Mouse (Mus musculus): ENCODE measurements at regions not wholly inside any gene's neighbourhood (a gene's known extent, or its start where the extent isn't known, plus 50 kb on each side); places are given as distances from the start of the nearest gene placed in this dataset.

GRCm38 (mm10) chr6:16963958-16964357 is 65.7 kb upstream of the Tfec start:
- no peaks in the 10 kb centered on the region for H3K36me3 ChIP-seq (ENCODE audit: insufficient read depth, low read length)
- no peak overlapping the region for H3K4me3 ChIP-seq (replicated peaks; ENCODE audit: low read length)
- no peaks in the 10 kb centered on the region for H3K27me3 ChIP-seq (ENCODE audit: insufficient read depth, low read length)
- no peaks in the 10 kb centered on the region for H3K9me3 ChIP-seq (ENCODE audit: low read length)
- H3K4me1 ChIP-seq (replicated peaks; ENCODE audit: low read depth, low read length) = no peaks in the 10 kb centered on the region
- TF ChIP-seq CTCF (conservative IDR thresholded peaks at IDR 0.05; ENCODE audit: low read length) (no peak), NANOG (IDR thresholded peaks at IDR 0.05; ENCODE audit: borderline replicate concordance, low read length) (no peak), POU5F1 (IDR thresholded peaks at IDR 0.05; ENCODE audit: borderline replicate concordance, low read length) (no peak)

- Histone ChIP-seq H3K27me3 (ENCODE audit: insufficient read depth, low read length) (no peaks in the 10 kb centered on the region), H3K9me3 (ENCODE audit: low read length) (no peaks in the 10 kb centered on the region), H3K36me3 (ENCODE audit: insufficient read depth, low read length) (no peaks in the 10 kb centered on the region), H3K4me1 (replicated peaks; ENCODE audit: low read depth, low read length) (no peaks in the 10 kb centered on the region), H3K4me3 (replicated peaks; ENCODE audit: low read length) (no peak overlapping the region)
- TF ChIP-seq CTCF (conservative IDR thresholded peaks at IDR 0.05; ENCODE audit: low read length) (no peak), NANOG (IDR thresholded peaks at IDR 0.05; ENCODE audit: borderline replicate concordance, low read length) (no peak), POU5F1 (IDR thresholded peaks at IDR 0.05; ENCODE audit: borderline replicate concordance, low read length) (no peak)
These were observed 59.9 kb upstream of the Tfec start for GRCm38 (mm10) chr6:16958102-16958501.

DNA sequence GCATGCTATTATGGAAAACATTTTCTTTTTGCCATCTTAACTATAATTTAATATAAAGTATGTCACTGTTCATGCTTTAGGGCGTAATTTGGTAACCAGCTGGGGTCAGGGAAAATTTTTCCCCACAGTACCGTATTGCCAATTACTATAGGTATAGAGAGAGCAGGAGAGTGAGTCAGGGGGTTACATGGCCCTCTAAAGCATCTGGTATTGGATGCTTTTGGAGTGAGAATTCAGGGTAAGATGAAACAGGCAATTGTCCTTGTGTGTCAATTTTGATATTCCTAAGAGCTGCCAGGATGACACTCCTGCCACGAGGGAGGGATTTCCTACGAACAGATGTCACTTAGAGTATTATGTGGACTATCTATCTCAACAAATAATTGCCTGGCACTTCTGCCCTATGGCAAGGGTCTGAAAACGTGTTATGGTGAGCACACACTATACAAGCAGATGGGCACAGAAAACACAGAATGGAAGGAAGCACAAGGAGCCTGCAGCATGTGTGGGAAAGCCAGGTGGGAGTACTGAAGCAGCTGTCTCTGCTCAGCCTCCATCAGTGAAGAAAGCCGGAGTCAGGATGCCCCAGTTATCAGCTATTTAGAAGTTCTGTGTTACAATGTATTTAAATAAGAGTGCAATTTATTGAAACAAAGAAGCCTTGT is 58.7 kb upstream of the Tfec start:
- TF ChIP-seq CTCF (conservative IDR thresholded peaks at IDR 0.05; ENCODE audit: low read length) = no peak
- TF ChIP-seq NANOG (IDR thresholded peaks at IDR 0.05; ENCODE audit: borderline replicate concordance, low read length) = no peak
- no peaks in the 10 kb centered on the region for H3K9me3 ChIP-seq (ENCODE audit: low read length)
- H3K36me3 ChIP-seq (ENCODE audit: insufficient read depth, low read length) = no peaks in the 10 kb centered on the region
- H3K4me1 ChIP-seq (replicated peaks; ENCODE audit: low read depth, low read length) = no peaks in the 10 kb centered on the region
- H3K27me3 ChIP-seq (ENCODE audit: insufficient read depth, low read length) = no peaks in the 10 kb centered on the region
- H3K4me3 ChIP-seq (replicated peaks; ENCODE audit: low read length) = no peak overlapping the region

Data from E14TG2a.4 (cell line).